Mouse (Mus musculus) gastrocnemius, postnatal 36 days (tissue): ENCODE data around the gene Chrm5. TPM values are rescaled to one million over a fixed set of nuclear protein-coding genes. Genes with fewer than 3 reads are reported as not detected.

Experiments
- DNase-seq, 2 experiments: peaks; one replicate each; pipeline ENCODE4 v3.0.0; 2022
- intact Hi-C: fragments of 180-260 bp; cut with DNase I; formaldehyde crosslinking; loops from one replicate; pipeline ENCODE4 v1.15.1; 2025
- total RNA-seq, 2 experiments: library from RNA; stranded (reverse); gene quantifications; 2 replicates each; pipeline ENCODE4 v1.2.3; 2021

The Chrm5 gene
- total RNA-seq, 2 experiments from 2014 or later, result not detected

DNA sequence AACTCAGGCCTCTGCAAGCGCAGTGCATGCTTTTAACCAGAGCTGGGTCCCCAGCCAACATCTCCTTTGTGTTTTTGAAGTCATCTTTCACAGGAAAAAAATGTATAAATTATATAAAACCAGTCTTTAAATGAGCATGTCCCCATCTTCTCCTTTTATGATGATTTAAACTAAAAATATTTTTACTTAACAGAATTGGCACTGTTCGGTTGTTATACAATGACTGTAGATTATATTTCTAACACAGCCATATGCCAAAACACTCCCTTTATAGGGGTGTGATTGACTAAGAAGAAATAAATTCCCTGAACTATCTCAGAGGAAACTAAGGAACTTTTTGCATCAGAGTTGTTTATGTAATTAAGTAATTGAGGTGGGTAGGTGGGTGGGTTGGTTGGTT lies 48.0 kb downstream of the Chrm5 start:
- no peak for DNase-seq
- intact Hi-C loops, result no loop called here

DNA sequence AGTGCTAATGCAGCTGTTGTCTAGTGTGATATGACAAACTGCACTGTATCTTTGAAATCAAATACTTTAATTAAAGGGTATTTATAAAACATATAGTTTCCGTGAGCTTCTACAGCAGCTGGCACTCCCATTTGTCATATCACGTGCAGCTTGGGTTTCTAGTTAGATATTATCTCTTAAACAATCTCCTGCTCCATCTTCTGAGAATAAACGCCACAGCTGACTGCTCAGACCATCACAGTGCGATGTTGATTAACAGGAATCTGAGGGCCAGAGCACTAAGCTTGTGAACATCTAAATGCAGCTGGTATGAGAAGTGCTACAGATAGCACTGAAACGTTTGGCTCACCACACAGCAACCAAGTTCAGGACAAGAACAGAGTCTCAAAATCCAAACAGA lies 50.2 kb downstream of the Chrm5 start:
- intact Hi-C loops, result no loop called here
- DNase-seq, result no peak

DNA sequence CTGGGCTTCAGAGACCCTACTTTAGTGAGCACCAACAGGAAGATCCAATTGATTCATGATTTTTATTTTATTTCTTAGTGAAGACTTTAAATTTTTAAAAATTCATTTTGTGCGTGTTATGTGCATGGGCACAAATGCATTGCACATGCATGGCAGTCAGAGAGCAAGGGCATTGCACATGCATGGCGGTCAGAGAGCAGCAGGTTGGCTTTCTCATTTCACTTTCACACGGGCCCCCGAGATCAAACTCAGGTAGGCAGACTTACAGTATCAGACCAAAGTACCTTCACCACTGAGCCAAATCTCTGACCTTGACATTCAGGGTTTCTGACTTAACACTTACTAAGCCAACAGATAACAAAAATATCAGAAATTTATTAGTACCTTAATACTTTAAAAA lies 50.9 kb downstream of the Chrm5 start:
- no peak for DNase-seq
- intact Hi-C loops, result no loop called here

Other genes starting within 250 kb of the Chrm5 start
- 1 to 10 TPM in 1 of 2 experiments, under 1 TPM in 1; 0.69 to 1.0 TPM for gene Lpcat4, start 241.3 kb downstream of the Chrm5 start, total RNA-seq
- gene Nutm1, start 221.5 kb downstream of the Chrm5 start, total RNA-seq, result not detected
- 10 to 100 TPM; 46.2 to 50.4 TPM for gene Nop10, start 218.8 kb downstream of the Chrm5 start, total RNA-seq
- gene Slc12a6, start 214.9 kb downstream of the Chrm5 start, total RNA-seq, result 10 to 100 TPM; 18.5 to 27.1 TPM
- gene Gm21985, start 214.5 kb downstream of the Chrm5 start, total RNA-seq, result under 1 TPM in 1 of 2 experiments, not detected in 1; 0.44 TPM
- gene Emc4, start 112.7 kb downstream of the Chrm5 start, total RNA-seq, result 10 to 100 TPM; 59.0 to 71.1 TPM
- gene Katnbl1, start 101.6 kb downstream of the Chrm5 start, total RNA-seq, result 1 to 10 TPM; 1.9 to 3.1 TPM
- gene Emc7, start 25.8 kb downstream of the Chrm5 start, total RNA-seq, result 10 to 100 TPM; 11.5 to 12.7 TPM
- gene Aven, start 12.2 kb upstream of the Chrm5 start, total RNA-seq, result 10 to 100 TPM; 16.3 to 20.3 TPM